Mouse (Mus musculus) heart, adult 2 months (tissue): Measurements from ENCODE around the gene Kcnj4.
A peak's percentile ranks its signal among the peaks of the same experiment; 100 is the strongest.

ENCODE experiments used
- CTCF ChIP-seq: fragments of 200-600 bp; IDR thresholded peaks from 2 replicates; pipeline ENCODE4 v1.8.1; 2022; ENCODE audit warnings: antibody characterized with exemption, mild to moderate bottlenecking, moderate library complexity
- POLR2A ChIP-seq: fragments of 200-500 bp; IDR thresholded peaks from 2 replicates; pipeline ENCODE4 v1.6.1; 2011; ENCODE audit warnings: mild to moderate bottlenecking, low read depth, low read length, control low read depth; ENCODE audit not compliant: insufficient read depth

DNA sequence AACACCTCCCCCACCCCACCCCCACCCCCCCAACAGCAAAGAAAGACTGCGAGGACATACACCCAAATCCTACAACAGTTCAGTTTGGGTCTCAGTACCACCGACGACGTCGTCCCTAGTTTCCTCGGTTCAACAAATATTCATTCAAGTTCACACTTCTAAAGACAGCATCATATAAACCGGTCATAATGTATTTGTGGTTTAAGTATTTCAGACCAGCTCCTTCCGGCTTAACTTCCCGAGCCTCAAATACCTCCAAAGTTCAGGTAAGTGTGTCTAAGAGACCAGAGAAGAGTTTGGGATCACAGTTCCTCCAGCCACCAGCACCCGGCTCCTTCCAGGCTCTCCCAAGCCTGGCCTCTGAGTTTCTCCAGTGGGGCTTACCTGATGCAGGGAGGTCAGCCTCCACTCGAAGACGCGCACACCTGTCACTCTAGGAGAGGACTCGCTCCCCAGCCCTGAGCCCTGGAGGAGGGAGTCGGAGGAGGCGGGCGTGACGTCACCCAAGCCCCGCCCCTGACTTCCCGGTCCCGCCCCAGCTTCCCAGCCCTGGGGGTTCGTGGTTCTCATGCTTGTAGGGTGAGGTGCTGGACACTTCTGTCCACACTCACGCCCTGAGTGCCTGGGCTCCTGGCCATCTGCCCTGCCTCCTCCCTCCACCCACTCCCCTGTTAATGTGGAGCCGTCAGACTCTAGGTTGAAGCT, 49.8 kb downstream of the Kcnj4 start, which contains the start of gene Csnk1e:
- TF ChIP-seq CTCF (no peak), POLR2A (0 out of 2 replicates have a peak, but pooled peaks have one; percentile 11)
